Mouse (Mus musculus): ENCODE data around the gene Tfip11. TPM values are rescaled to one million over a fixed set of nuclear protein-coding genes. Genes with fewer than 3 reads are reported as not detected.

Tfip11 gene
- total and polyA plus RNA-seq, 3 experiments, result 19.4 to 54.1 (median 21.7) TPM

DNA sequence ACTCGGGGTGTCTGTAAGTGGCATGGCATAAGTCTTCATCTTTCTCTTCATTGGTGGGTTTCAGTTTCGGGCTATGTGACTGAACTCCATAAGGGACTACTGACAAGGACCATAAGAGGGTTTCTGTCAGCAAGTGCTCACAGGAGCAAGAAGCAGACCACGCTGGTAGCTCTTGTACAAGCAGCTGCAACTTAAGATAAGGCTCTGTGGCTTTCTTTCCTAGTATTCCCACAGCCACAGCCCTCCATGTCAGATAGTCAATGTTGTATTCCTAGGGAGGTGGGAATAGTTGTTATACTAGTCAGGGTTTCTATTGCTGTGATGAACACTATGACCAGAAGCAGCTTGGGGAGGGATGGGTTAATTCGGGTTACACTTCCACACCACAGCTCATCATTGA is 33.4 kb downstream of the Tfip11 start:
- Histone ChIP-seq H3K27me3 (ENCODE audit: insufficient read depth, low read length) (no peaks in the 10 kb centered on the region), H3K4me3 (ENCODE audit: low read depth, low read length) (peak overlapping the region; percentile 57; the same call in 1 of the 2 replicates), H3K9me3 (replicated peaks) (peaks cover 8% of the 10 kb centered on the region), H3K36me3 (replicated peaks) (peaks cover 78% of the 10 kb centered on the region), H3K4me1 (ENCODE audit: insufficient read depth, low read depth, low read length) (peaks cover 68% of the 10 kb centered on the region)
- TF ChIP-seq POLR2AphosphoS5 (IDR thresholded peaks at IDR 0.05; ENCODE audit: insufficient replicate concordance, low read depth, low read length) (no peak), TAL1 (conservative IDR thresholded peaks at IDR 0.05; ENCODE audit: low read depth, low read length) (peak; percentile 99)
- DNase-seq (ENCODE audit: low spot score), result peak; percentile 83
- ATAC-seq (ENCODE audit: extremely low read depth, insufficient number of reproducible peaks, low FRiP score, poor library complexity, severe bottlenecking), result peak; percentile 88

GRCm38 (mm10) chr5:112360077-112360476 is 33.9 kb downstream of the Tfip11 start:
- DNase-seq (ENCODE audit: low spot score), result no peak
- no peaks in the 10 kb centered on the region for H3K27me3 ChIP-seq (ENCODE audit: insufficient read depth, low read length)
- ATAC-seq (ENCODE audit: extremely low read depth, insufficient number of reproducible peaks, low FRiP score, poor library complexity, severe bottlenecking), result no peak
- TF ChIP-seq CTCF (IDR thresholded peaks at IDR 0.05; ENCODE audit: low read depth, low read length), result no peak
- TF ChIP-seq GATA2 (IDR thresholded peaks at IDR 0.05; ENCODE audit: borderline replicate concordance, low read depth, low read length), result no peak
- peaks cover 78% of the 10 kb centered on the region for H3K36me3 ChIP-seq (replicated peaks)
- peaks cover 66% of the 10 kb centered on the region for H3K4me1 ChIP-seq (ENCODE audit: insufficient read depth, low read depth, low read length)
- H3K4me3 ChIP-seq (ENCODE audit: low read depth, low read length), result peak overlapping the region; percentile 45; the same call in 1 of the 2 replicates
- H3K9me3 ChIP-seq (replicated peaks), result peaks cover 8% of the 10 kb centered on the region

- DNase-seq (ENCODE audit: low spot score) (no peak), ATAC-seq (ENCODE audit: extremely low read depth, insufficient number of reproducible peaks, low FRiP score, poor library complexity, severe bottlenecking) (no peak)
- TF ChIP-seq CTCF (IDR thresholded peaks at IDR 0.05; ENCODE audit: low read depth, low read length), result no peak
- TF ChIP-seq POLR2AphosphoS5 (IDR thresholded peaks at IDR 0.05; ENCODE audit: insufficient replicate concordance, low read depth, low read length), result no peak
- no peak for TF ChIP-seq TAL1 (conservative IDR thresholded peaks at IDR 0.05; ENCODE audit: low read depth, low read length)
- TF ChIP-seq GATA1 (IDR thresholded peaks at IDR 0.05; ENCODE audit: borderline replicate concordance, low read length), result no peak
- no peak for TF ChIP-seq GATA2 (IDR thresholded peaks at IDR 0.05; ENCODE audit: borderline replicate concordance, low read depth, low read length)
- Histone ChIP-seq H3K36me3 (replicated peaks) (peaks cover 74% of the 10 kb centered on the region), H3K4me3 (ENCODE audit: low read depth, low read length) (no peak overlapping the region), H3K27me3 (ENCODE audit: insufficient read depth, low read length) (no peaks in the 10 kb centered on the region), H3K4me1 (ENCODE audit: insufficient read depth, low read depth, low read length) (peaks cover 27% of the 10 kb centered on the region), H3K9me3 (replicated peaks) (peaks cover 8% of the 10 kb centered on the region)
These were observed 38.1 kb downstream of the Tfip11 start for GRCm38 (mm10) chr5:112364184-112364797.

DNA sequence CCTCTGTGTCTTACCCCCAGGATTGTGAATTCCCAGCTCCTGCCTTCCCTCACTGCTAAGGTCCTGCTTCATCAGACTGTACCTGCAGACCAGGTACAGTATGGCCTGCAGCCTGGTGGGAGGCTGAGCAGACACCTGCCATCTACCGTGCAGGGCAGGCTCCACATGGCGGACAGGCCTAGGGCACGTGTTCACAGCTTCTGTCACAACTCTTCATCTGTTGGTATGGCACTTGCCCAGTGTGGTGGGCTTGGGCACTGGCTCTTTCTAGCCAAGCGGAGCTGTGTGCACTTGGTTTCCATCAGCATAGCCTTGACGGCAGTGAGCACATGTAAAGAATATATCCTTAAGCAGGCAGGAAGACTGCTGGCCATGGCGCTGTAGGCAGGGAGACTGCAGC is 40.7 kb downstream of the Tfip11 start:
- Histone ChIP-seq H3K36me3 (replicated peaks) (peaks cover 95% of the 10 kb centered on the region), H3K4me3 (ENCODE audit: low read depth, low read length) (no peak overlapping the region), H3K9me3 (replicated peaks) (peaks cover 6% of the 10 kb centered on the region), H3K27me3 (ENCODE audit: insufficient read depth, low read length) (no peaks in the 10 kb centered on the region), H3K4me1 (ENCODE audit: insufficient read depth, low read depth, low read length) (peaks cover 15% of the 10 kb centered on the region; the same call in 1 of the 2 replicates)
- DNase-seq (ENCODE audit: low spot score) (no peak), ATAC-seq (ENCODE audit: extremely low read depth, insufficient number of reproducible peaks, low FRiP score, poor library complexity, severe bottlenecking) (no peak)
- TF ChIP-seq GATA2 (IDR thresholded peaks at IDR 0.05; ENCODE audit: borderline replicate concordance, low read depth, low read length), result no peak
- no peak for TF ChIP-seq CTCF (IDR thresholded peaks at IDR 0.05; ENCODE audit: low read depth, low read length)
- no peak for TF ChIP-seq TAL1 (conservative IDR thresholded peaks at IDR 0.05; ENCODE audit: low read depth, low read length)
- TF ChIP-seq GATA1 (IDR thresholded peaks at IDR 0.05; ENCODE audit: borderline replicate concordance, low read length), result no peak
- TF ChIP-seq POLR2AphosphoS5 (IDR thresholded peaks at IDR 0.05; ENCODE audit: insufficient replicate concordance, low read depth, low read length), result no peak

GRCm38 (mm10) chr5:112367338-112367737 is 41.2 kb downstream of the Tfip11 start:
- TF ChIP-seq CTCF (IDR thresholded peaks at IDR 0.05; ENCODE audit: low read depth, low read length) (no peak), GATA2 (IDR thresholded peaks at IDR 0.05; ENCODE audit: borderline replicate concordance, low read depth, low read length) (no peak), GATA1 (IDR thresholded peaks at IDR 0.05; ENCODE audit: borderline replicate concordance, low read length) (no peak), POLR2AphosphoS5 (IDR thresholded peaks at IDR 0.05; ENCODE audit: insufficient replicate concordance, low read depth, low read length) (no peak), TAL1 (conservative IDR thresholded peaks at IDR 0.05; ENCODE audit: low read depth, low read length) (no peak)
- peaks cover 95% of the 10 kb centered on the region for H3K36me3 ChIP-seq (replicated peaks)
- ATAC-seq (ENCODE audit: extremely low read depth, insufficient number of reproducible peaks, low FRiP score, poor library complexity, severe bottlenecking), result no peak

DNA sequence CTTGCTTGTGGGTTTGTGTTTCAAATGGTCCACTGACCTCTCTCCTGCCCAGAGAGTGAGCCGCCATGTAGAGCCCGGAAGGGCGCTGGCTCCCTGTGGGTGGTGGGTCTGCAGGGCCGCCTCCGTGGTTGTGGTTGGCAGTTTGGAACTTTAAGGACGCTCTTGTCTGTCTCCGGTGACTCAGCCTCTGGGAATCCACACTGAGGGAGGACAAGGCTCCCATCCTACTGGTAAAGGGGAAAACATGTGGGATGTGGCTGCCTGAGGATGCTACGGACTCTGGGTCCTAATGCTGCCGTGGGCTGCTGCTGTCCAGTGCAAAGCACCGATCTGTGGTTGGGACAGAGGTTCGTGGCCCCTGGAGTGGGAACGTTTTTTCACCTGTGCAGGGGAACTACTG is 41.8 kb downstream of the Tfip11 start:
- peaks cover 95% of the 10 kb centered on the region for H3K36me3 ChIP-seq (replicated peaks)
- H3K27me3 ChIP-seq (ENCODE audit: insufficient read depth, low read length), result no peaks in the 10 kb centered on the region
- no peaks in the 10 kb centered on the region for H3K9me3 ChIP-seq (replicated peaks)
- no peak for DNase-seq (ENCODE audit: low spot score)
- TF ChIP-seq GATA1 (IDR thresholded peaks at IDR 0.05; ENCODE audit: borderline replicate concordance, low read length), result no peak
- TF ChIP-seq GATA2 (IDR thresholded peaks at IDR 0.05; ENCODE audit: borderline replicate concordance, low read depth, low read length), result no peak
- TF ChIP-seq POLR2AphosphoS5 (IDR thresholded peaks at IDR 0.05; ENCODE audit: insufficient replicate concordance, low read depth, low read length), result no peak
- no peak for TF ChIP-seq TAL1 (conservative IDR thresholded peaks at IDR 0.05; ENCODE audit: low read depth, low read length)
- no peak for TF ChIP-seq CTCF (IDR thresholded peaks at IDR 0.05; ENCODE audit: low read depth, low read length)
- peaks cover 15% of the 10 kb centered on the region; the same call in 1 of the 2 replicates for H3K4me1 ChIP-seq (ENCODE audit: insufficient read depth, low read depth, low read length)
- no peak for ATAC-seq (ENCODE audit: extremely low read depth, insufficient number of reproducible peaks, low FRiP score, poor library complexity, severe bottlenecking)
- no peak overlapping the region for H3K4me3 ChIP-seq (ENCODE audit: low read depth, low read length)

More at GRCm38 (mm10) chr5:112367338-112367737, 41.2 kb downstream of the Tfip11 start:
- Histone ChIP-seq H3K27me3 (ENCODE audit: insufficient read depth, low read length) (no peaks in the 10 kb centered on the region), H3K4me1 (ENCODE audit: insufficient read depth, low read depth, low read length) (peaks cover 15% of the 10 kb centered on the region; the same call in 1 of the 2 replicates), H3K4me3 (ENCODE audit: low read depth, low read length) (no peak overlapping the region), H3K9me3 (replicated peaks) (peaks cover 2% of the 10 kb centered on the region)
- DNase-seq (ENCODE audit: low spot score), result no peak

All from G1E (cell line).